Mouse (Mus musculus): ENCODE data around the gene Nptn. TPM values are rescaled to one million over a fixed set of nuclear protein-coding genes. Genes with fewer than 3 reads are reported as not detected.
A peak's percentile ranks its signal among the peaks of the same experiment; 100 is the strongest.
"Not testable (repeated sequence)": the region's sequence is repeated elsewhere in the genome, so short reads cannot be mapped to it uniquely, and the experiment has no call there.

Gene Nptn
- polyA plus RNA-seq, 1 experiment: 349 TPM

GRCm38 (mm10) chr9:58580453-58581195, 1.4 kb upstream of the Nptn start:
- Histone ChIP-seq H3K79me2 (ENCODE audit: control insufficient read depth, insufficient read depth) (peaks cover 30% of the 10 kb centered on the region), H3K4me3 (peak overlapping the region; percentile 88), H3K4me2 (ENCODE audit: low read depth) (peak overlapping the region; percentile 99)
- peak; percentile 30 for TF ChIP-seq POLR2A (IDR thresholded peaks at IDR 0.05; ENCODE audit: insufficient read length, low read depth)
- TF ChIP-seq CEBPB (IDR thresholded peaks at IDR 0.05; ENCODE audit: insufficient read depth, poor library complexity, severe bottlenecking): peak; percentile 21; the same call in 1 of the 2 replicates
- not testable (repeated sequence) for H3K36me3 ChIP-seq (ENCODE audit: control insufficient read depth, insufficient read depth); H3ac ChIP-seq (ENCODE audit: control insufficient read depth, insufficient read length); H3K27me3 ChIP-seq (ENCODE audit: control insufficient read depth, insufficient read depth, insufficient read length)

GRCm38 (mm10) chr9:58581283-58581930, 633 bp upstream of the Nptn start:
- H3ac ChIP-seq (ENCODE audit: control insufficient read depth, insufficient read length): peak overlapping the region; percentile 78
- peak overlapping the region; percentile 88 for H3K4me3 ChIP-seq
- H3K4me2 ChIP-seq (ENCODE audit: low read depth): peak overlapping the region; percentile 99
- H3K27me3 ChIP-seq (ENCODE audit: control insufficient read depth, insufficient read depth, insufficient read length): no peaks in the 10 kb centered on the region
- TF ChIP-seq MYOD1 (IDR thresholded peaks at IDR 0.05; ENCODE audit: control insufficient read depth in 1 of 3, insufficient read length in 2 of 3, low read depth in 2 of 3) (no peak), MAX (IDR thresholded peaks at IDR 0.05; ENCODE audit: low read depth) (no peak), TCF12 (IDR thresholded peaks at IDR 0.05; ENCODE audit: insufficient read depth, poor library complexity, severe bottlenecking) (no peak), TCF3 (IDR thresholded peaks at IDR 0.05; ENCODE audit: insufficient read length, low read depth) (no peak), SRF (IDR thresholded peaks at IDR 0.05; ENCODE audit: control insufficient read depth, insufficient read length, low read depth) (no peak), POLR2A (IDR thresholded peaks at IDR 0.05; ENCODE audit: insufficient read length, low read depth) (peak; percentile 1), REST (IDR thresholded peaks at IDR 0.05; ENCODE audit: insufficient read depth, insufficient read length) (no peak), POLR2AphosphoS2 (IDR thresholded peaks at IDR 0.05; ENCODE audit: insufficient read length, low read depth) (no peak)
- H3K36me3 ChIP-seq (ENCODE audit: control insufficient read depth, insufficient read depth): no peaks in the 10 kb centered on the region
- peaks cover 38% of the 10 kb centered on the region for H3K79me2 ChIP-seq (ENCODE audit: control insufficient read depth, insufficient read depth)

- TF ChIP-seq POLR2A (IDR thresholded peaks at IDR 0.05; ENCODE audit: insufficient read length, low read depth) (no peak), POLR2AphosphoS2 (IDR thresholded peaks at IDR 0.05; ENCODE audit: insufficient read length, low read depth) (no peak), MAX (IDR thresholded peaks at IDR 0.05; ENCODE audit: low read depth) (no peak), E2F4 (IDR thresholded peaks at IDR 0.05; ENCODE audit: insufficient read depth) (no peak)
- H3K36me3 ChIP-seq (ENCODE audit: control insufficient read depth, insufficient read depth): no peaks in the 10 kb centered on the region
- peak overlapping the region; percentile 78 for H3ac ChIP-seq (ENCODE audit: control insufficient read depth, insufficient read length)
Measured at GRCm38 (mm10) chr9:58582581-58583266, 684 bp downstream of the Nptn start.

GRCm38 (mm10) chr9:58583267-58583641, 1.2 kb downstream of the Nptn start:
- Histone ChIP-seq H3ac (ENCODE audit: control insufficient read depth, insufficient read length) (peak overlapping the region; percentile 78), H3K4me3 (peak overlapping the region; percentile 88), H3K79me2 (ENCODE audit: control insufficient read depth, insufficient read depth) (peaks cover 56% of the 10 kb centered on the region), H3K4me2 (ENCODE audit: low read depth) (peak overlapping the region; percentile 90), H3K27me3 (ENCODE audit: control insufficient read depth, insufficient read depth, insufficient read length) (no peaks in the 10 kb centered on the region), H3K36me3 (ENCODE audit: control insufficient read depth, insufficient read depth) (no peaks in the 10 kb centered on the region)
- TF ChIP-seq E2F4 (IDR thresholded peaks at IDR 0.05; ENCODE audit: insufficient read depth) (no peak), POLR2A (IDR thresholded peaks at IDR 0.05; ENCODE audit: insufficient read length, low read depth) (no peak), MYOD1 (IDR thresholded peaks at IDR 0.05; ENCODE audit: control insufficient read depth in 1 of 3, insufficient read length in 2 of 3, low read depth in 2 of 3) (no peak)

More at GRCm38 (mm10) chr9:58582581-58583266, 684 bp downstream of the Nptn start:
- Histone ChIP-seq H3K79me2 (ENCODE audit: control insufficient read depth, insufficient read depth) (peaks cover 51% of the 10 kb centered on the region), H3K4me3 (peak overlapping the region; percentile 88), H3K27me3 (ENCODE audit: control insufficient read depth, insufficient read depth, insufficient read length) (no peaks in the 10 kb centered on the region), H3K4me2 (ENCODE audit: low read depth) (peak overlapping the region; percentile 90)

GRCm38 (mm10) chr9:58584323-58584722, 2.3 kb downstream of the Nptn start:
- no peak for TF ChIP-seq MYOG (IDR thresholded peaks at IDR 0.05; ENCODE audit: control insufficient read depth in 1 of 3, insufficient read depth in 1 of 3, insufficient read length in 2 of 3, low read depth in 2 of 3)
- TF ChIP-seq CEBPB (IDR thresholded peaks at IDR 0.05; ENCODE audit: insufficient read depth, poor library complexity, severe bottlenecking): no peak
- no peak for TF ChIP-seq MYOD1 (IDR thresholded peaks at IDR 0.05; ENCODE audit: control insufficient read depth in 1 of 3, insufficient read length in 2 of 3, low read depth in 2 of 3)
- TF ChIP-seq SRF (IDR thresholded peaks at IDR 0.05; ENCODE audit: control insufficient read depth, insufficient read length, low read depth): no peak
- TF ChIP-seq POLR2A (IDR thresholded peaks at IDR 0.05; ENCODE audit: insufficient read length, low read depth): no peak
- TF ChIP-seq MAX (IDR thresholded peaks at IDR 0.05; ENCODE audit: low read depth): no peak
- peak; percentile 64 for TF ChIP-seq USF1 (IDR thresholded peaks at IDR 0.05; ENCODE audit: low read depth)
- TF ChIP-seq E2F4 (IDR thresholded peaks at IDR 0.05; ENCODE audit: insufficient read depth): no peak
- no peak for TF ChIP-seq TCF3 (IDR thresholded peaks at IDR 0.05; ENCODE audit: insufficient read length, low read depth)
- H3K4me3 ChIP-seq: peak overlapping the region; percentile 88
- peaks cover 67% of the 10 kb centered on the region for H3K79me2 ChIP-seq (ENCODE audit: control insufficient read depth, insufficient read depth)
- no peak overlapping the region for H3ac ChIP-seq (ENCODE audit: control insufficient read depth, insufficient read length)
- H3K27me3 ChIP-seq (ENCODE audit: control insufficient read depth, insufficient read depth, insufficient read length): no peaks in the 10 kb centered on the region
- no peaks in the 10 kb centered on the region for H3K36me3 ChIP-seq (ENCODE audit: control insufficient read depth, insufficient read depth)
- peak overlapping the region; percentile 90 for H3K4me2 ChIP-seq (ENCODE audit: low read depth)

All from myocyte (in vitro differentiated cells).